Mouse (Mus musculus) heart, adult 2 months (tissue): ENCODE data around the gene Evc. TPM values are rescaled to one million over a fixed set of nuclear protein-coding genes. Genes with fewer than 3 reads are reported as not detected.
A peak's percentile ranks its signal among the peaks of the same experiment; 100 is the strongest.

ENCODE experiments used
- DNase-seq, 2 experiments: peaks; one replicate each; pipeline ENCODE4 v3.0.0; 2021
- H3K27ac ChIP-seq: fragments of 200-600 bp; 2 replicates; pipeline ENCODE4 v1.8.1; 2022
- H3K27me3 ChIP-seq: fragments of 200-500 bp; 2 replicates; pipeline ENCODE4 v1.6.1; 2012; ENCODE audit warnings: mild to moderate bottlenecking, low read length, inconsistent platforms, mixed read lengths; ENCODE audit not compliant: control insufficient read depth, insufficient read depth
- H3K36me3 ChIP-seq: fragments of 200-500 bp; 2 replicates; pipeline ENCODE4 v1.6.1; 2012; ENCODE audit warnings: low read length, inconsistent platforms; ENCODE audit not compliant: control insufficient read depth, insufficient read depth
- H3K4me1 ChIP-seq: fragments of 200-500 bp; 2 replicates; pipeline ENCODE4 v1.6.1; 2011; ENCODE audit warnings: low read length; ENCODE audit not compliant: control insufficient read depth, insufficient read depth
- H3K4me3 ChIP-seq: fragments of 200-600 bp; 2 replicates; pipeline ENCODE4 v1.8.1; 2022
- H3K79me2 ChIP-seq: fragments of 200-500 bp; replicated peaks from 2 replicates; pipeline ENCODE4 v1.6.1; 2012; ENCODE audit warnings: mild to moderate bottlenecking, inconsistent platforms, low read length, moderate library complexity, mixed read lengths; ENCODE audit not compliant: control insufficient read depth, insufficient read depth
- H3K9ac ChIP-seq: fragments of 200-500 bp; 2 replicates; pipeline ENCODE4 v1.6.1; 2012; ENCODE audit warnings: low read depth, mild to moderate bottlenecking, control low read depth, inconsistent platforms, low read length, mixed read lengths
- CTCF ChIP-seq: fragments of 200-600 bp; IDR thresholded peaks from 2 replicates; pipeline ENCODE4 v1.8.1; 2022; ENCODE audit warnings: antibody characterized with exemption, mild to moderate bottlenecking, moderate library complexity
- EP300 ChIP-seq: fragments of 200-500 bp; IDR thresholded peaks from 2 replicates; pipeline ENCODE4 v1.6.1; 2011; ENCODE audit warnings: low read depth, low read length, control low read depth; ENCODE audit not compliant: insufficient read depth
- POLR2A ChIP-seq: fragments of 200-500 bp; IDR thresholded peaks from 2 replicates; pipeline ENCODE4 v1.6.1; 2011; ENCODE audit warnings: mild to moderate bottlenecking, low read depth, low read length, control low read depth; ENCODE audit not compliant: insufficient read depth
- whole genome bisulfite sequencing: fragments of 180-500 bp; shearing (Covaris S2); methylation state at CpG from one replicate; pipeline ENCODE4 v1.1.7; 2018; 5-methylcytosine and 5-hydroxymethylcytosine counted together
- intact Hi-C: fragments of 180-260 bp; cut with DNase I; formaldehyde crosslinking; loops from one replicate; pipeline ENCODE4 v1.15.1; 2025
- polyA plus RNA-seq: library from polyadenylated mRNA; depleted of rRNA; stranded (reverse); fragments of >200 nt; gene quantifications from 2 replicates; pipeline ENCODE4 v1.2.3, GENCODE M21; 2012
- total RNA-seq, 2 experiments: library from RNA; stranded (reverse); gene quantifications; 2 replicates each; pipeline ENCODE4 v1.2.3; 2021

Evc gene
- total and polyA plus RNA-seq, 3 experiments, result 5.2 to 6.5 (median 5.8) TPM

- intact Hi-C loops, result no loop called here
- no peaks in the 10 kb centered on the region for H3K4me1 ChIP-seq
- WGBS, result 62% methylated on average over 3 of the region's 3 CpGs
- no peak overlapping the region for H3K4me3 ChIP-seq
- H3K27ac ChIP-seq, result no peak overlapping the region
- no peak for DNase-seq
- no peak overlapping the region for H3K9ac ChIP-seq
- no peaks in the 10 kb centered on the region for H3K36me3 ChIP-seq
- TF ChIP-seq EP300, result no peak
- TF ChIP-seq POLR2A, result no peak
- TF ChIP-seq CTCF, result no peak
- no peaks in the 10 kb centered on the region; the same call in 1 of the 2 replicates for H3K27me3 ChIP-seq
- H3K79me2 ChIP-seq, result no peaks in the 10 kb centered on the region
Measured at GRCm38 (mm10) chr5:37251596-37251995, 85.1 kb downstream of the Evc start.

GRCm38 (mm10) chr5:37248870-37249269 lies 87.8 kb downstream of the Evc start:
- H3K79me2 ChIP-seq, result no peaks in the 10 kb centered on the region
- H3K27me3 ChIP-seq, result peaks cover 1% of the 10 kb centered on the region; the same call in 1 of the 2 replicates
- H3K9ac ChIP-seq, result no peak overlapping the region
- H3K36me3 ChIP-seq, result no peaks in the 10 kb centered on the region
- no peak overlapping the region for H3K27ac ChIP-seq
- no peaks in the 10 kb centered on the region; the same call in 1 of the 2 replicates for H3K4me1 ChIP-seq
- WGBS, result 64% methylated on average over 3 of the region's 3 CpGs
- no peak overlapping the region for H3K4me3 ChIP-seq
- no peak for DNase-seq
- intact Hi-C loops, result no loop called here
- no peak for TF ChIP-seq POLR2A
- no peak for TF ChIP-seq CTCF
- TF ChIP-seq EP300, result no peak

DNA sequence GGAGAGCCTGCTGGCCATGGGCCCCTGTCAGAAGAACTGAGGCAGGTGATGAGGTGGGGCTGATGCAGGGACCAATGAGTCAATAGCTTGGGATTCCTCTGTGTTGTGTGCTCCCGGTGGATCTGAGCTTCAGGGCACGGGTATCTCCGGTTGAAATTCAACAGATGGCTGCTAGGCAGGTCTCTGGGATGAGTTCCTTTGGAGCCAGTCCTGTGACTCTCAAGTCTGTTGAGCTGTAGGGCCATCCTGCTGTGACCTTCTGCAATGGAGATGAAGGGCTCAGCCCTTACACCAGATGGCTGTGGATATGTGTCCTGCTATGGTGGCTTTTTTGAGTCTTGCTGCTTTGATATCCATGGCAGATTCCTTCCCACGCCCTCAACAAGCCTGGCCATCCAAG lies 89.2 kb downstream of the Evc start:
- H3K27ac ChIP-seq, result no peak overlapping the region
- no peak overlapping the region for H3K9ac ChIP-seq
- no peak for DNase-seq
- no peak overlapping the region for H3K4me3 ChIP-seq
- no peaks in the 10 kb centered on the region for H3K79me2 ChIP-seq
- 43% methylated on average over 4 of the region's 4 CpGs for WGBS
- no peaks in the 10 kb centered on the region for H3K36me3 ChIP-seq
- H3K4me1 ChIP-seq, result no peaks in the 10 kb centered on the region; the same call in 1 of the 2 replicates
- peaks cover 3% of the 10 kb centered on the region for H3K27me3 ChIP-seq
- intact Hi-C loops, result no loop called here
- TF ChIP-seq POLR2A, result no peak
- no peak for TF ChIP-seq EP300
- TF ChIP-seq CTCF, result no peak

DNA sequence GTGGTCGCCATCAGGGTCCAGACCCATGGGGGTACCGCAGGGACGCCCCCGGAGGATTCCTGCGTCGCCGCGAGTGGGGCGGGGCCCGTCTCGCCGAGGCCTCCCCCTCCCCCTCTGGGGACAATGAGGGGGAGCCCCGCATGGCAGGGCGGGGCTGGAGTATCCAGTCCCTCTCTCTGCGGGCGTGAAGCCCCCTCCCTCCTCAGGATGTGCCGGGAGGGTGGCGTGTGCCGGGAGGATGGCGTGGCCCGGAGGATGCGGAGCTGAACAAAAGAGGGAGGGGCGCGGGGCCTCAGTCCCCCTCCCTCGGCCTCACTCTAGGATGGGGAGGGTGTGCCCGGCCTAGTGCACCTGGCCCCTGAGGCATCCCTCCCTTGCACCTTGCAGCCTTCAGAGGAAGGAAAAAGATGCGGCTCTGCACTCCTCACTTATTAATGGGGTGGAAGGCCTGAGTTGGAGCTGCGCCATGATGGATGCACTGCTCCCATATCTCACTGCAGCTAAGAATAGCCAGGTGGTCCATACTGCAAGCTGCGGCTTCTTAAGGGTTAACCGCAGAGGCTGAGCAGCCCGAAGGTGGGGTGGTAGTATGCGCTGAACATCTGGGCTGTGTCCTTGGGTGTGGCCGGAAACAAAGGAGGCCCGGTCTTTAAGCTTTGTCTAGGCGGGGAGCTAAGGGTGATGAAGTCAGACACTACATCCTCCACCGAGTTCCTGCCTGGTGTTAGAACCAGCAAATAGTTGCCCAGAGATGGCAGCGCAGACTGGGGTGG lies 90.4 kb downstream of the Evc start:
- TF ChIP-seq CTCF, result no peak
- TF ChIP-seq POLR2A, result no peak
- no peak for TF ChIP-seq EP300
- Histone ChIP-seq H3K9ac (no peak overlapping the region), H3K4me1 (no peaks in the 10 kb centered on the region; the same call in 1 of the 2 replicates), H3K27ac (no peak overlapping the region), H3K27me3 (peaks cover 13% of the 10 kb centered on the region), H3K79me2 (no peaks in the 10 kb centered on the region), H3K4me3 (peak overlapping the region; percentile 52), H3K36me3 (no peaks in the 10 kb centered on the region)
- peak in 1 of 2 experiments; percentile 7 for DNase-seq
- WGBS, result 3% methylated on average over 33 of the region's 37 CpGs
- intact Hi-C loops, result no loop called here

- DNase-seq, result peak; percentile 39 to 47
- no peak for TF ChIP-seq POLR2A
- TF ChIP-seq CTCF, result peak; percentile 38
- peak overlapping the region; percentile 26; the same call in 1 of the 2 replicates for H3K9ac ChIP-seq
- no peaks in the 10 kb centered on the region; the same call in 1 of the 2 replicates for H3K4me1 ChIP-seq
- no peaks in the 10 kb centered on the region for H3K79me2 ChIP-seq
- H3K4me3 ChIP-seq, result peak overlapping the region; percentile 52
- H3K27ac ChIP-seq, result no peak overlapping the region
- intact Hi-C loops, result no loop called here
- H3K27me3 ChIP-seq, result peaks cover 16% of the 10 kb centered on the region
- no peaks in the 10 kb centered on the region for H3K36me3 ChIP-seq
- WGBS, result under 1% methylated on average over 42 of the region's 42 CpGs
Measured at GRCm38 (mm10) chr5:37245651-37246050, 91.0 kb downstream of the Evc start.

DNA sequence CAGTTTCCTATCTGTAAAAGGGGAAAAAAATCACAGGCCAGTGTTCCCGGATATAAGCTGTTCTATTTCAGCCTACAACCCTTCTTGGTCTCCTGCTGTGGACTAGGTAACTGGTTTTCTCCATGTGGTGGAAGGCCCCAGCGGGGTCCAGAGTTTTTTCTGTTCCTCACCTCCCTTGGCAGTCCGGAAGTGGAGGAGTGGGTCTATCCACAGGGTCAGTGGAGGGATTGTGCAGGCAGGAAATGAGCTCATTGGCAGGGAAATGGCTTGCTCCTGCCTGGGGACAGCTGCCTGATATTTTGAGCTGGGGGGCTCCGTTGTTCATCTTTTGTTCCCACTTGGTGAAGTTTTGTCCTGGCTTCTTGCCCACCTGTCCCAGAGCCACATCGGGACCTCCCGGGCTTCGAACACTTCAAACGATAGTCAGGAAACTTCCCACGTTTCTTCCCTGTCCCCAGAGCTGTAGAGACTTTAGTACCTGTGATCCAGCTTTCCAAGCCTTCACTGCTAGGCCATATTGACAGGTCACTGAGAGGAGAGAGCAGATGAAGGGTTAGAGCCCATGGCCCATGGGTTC lies 91.9 kb downstream of the Evc start:
- TF ChIP-seq CTCF (no peak), POLR2A (no peak), EP300 (no peak)
- Histone ChIP-seq H3K9ac (no peak overlapping the region), H3K27me3 (peaks cover 16% of the 10 kb centered on the region), H3K27ac (no peak overlapping the region), H3K79me2 (no peaks in the 10 kb centered on the region), H3K4me3 (no peak overlapping the region), H3K36me3 (no peaks in the 10 kb centered on the region), H3K4me1 (no peaks in the 10 kb centered on the region; the same call in 1 of the 2 replicates)
- intact Hi-C loops, result no loop called here
- no peak for DNase-seq
- WGBS, result 11% methylated on average over 9 of the region's 9 CpGs
